Mouse (Mus musculus) kidney, postnatal 0 days (tissue): Measurements from ENCODE around the gene Rbm48. TPM values are rescaled to one million over a fixed set of nuclear protein-coding genes. Genes with fewer than 3 reads are reported as not detected.
A peak's percentile ranks its signal among the peaks of the same experiment; 100 is the strongest.
"Not testable (repeated sequence)": the region's sequence is repeated elsewhere in the genome, so short reads cannot be mapped to it uniquely, and the experiment has no call there.

Experiments
- ATAC-seq: fragments of 200-750 bp; cut with Nextera tagmentation; replicated peaks from 2 replicates; pipeline ENCODE4 v1.8.0; 2017; ENCODE audit warnings: low read depth, moderate number of reproducible peaks, moderate TSS enrichment, moderate library complexity; ENCODE audit not compliant: low FRiP score
- DNase-seq: peaks from one replicate; pipeline ENCODE4 v3.0.0-alpha.2; 2016; ENCODE audit warnings: low spot score
- H3K27ac ChIP-seq: fragments of 300-500 bp; sonication (generic); 2 replicates; pipeline ENCODE4 v1.5.1; 2014; ENCODE audit warnings: mild to moderate bottlenecking
- H3K27me3 ChIP-seq: fragments of 300-500 bp; sonication (generic); 2 replicates; pipeline ENCODE4 v1.6.1; 2014; ENCODE audit warnings: low read length, mixed read lengths; ENCODE audit not compliant: insufficient read depth
- H3K36me3 ChIP-seq: fragments of 300-500 bp; sonication (generic); 2 replicates; pipeline ENCODE4 v1.6.1; 2014; ENCODE audit warnings: low read length, mixed read lengths; ENCODE audit not compliant: insufficient read depth
- H3K4me1 ChIP-seq: fragments of 300-500 bp; sonication (generic); replicated peaks from 2 replicates; pipeline ENCODE4 v1.6.1; 2014; ENCODE audit warnings: antibody characterized with exemption, low read length, mixed read lengths; ENCODE audit not compliant: insufficient read depth
- H3K4me2 ChIP-seq: fragments of 300-500 bp; sonication (generic); 2 replicates; pipeline ENCODE4 v1.6.1; 2014; ENCODE audit warnings: mild to moderate bottlenecking, low read length, moderate library complexity, mixed read lengths
- H3K4me3 ChIP-seq: fragments of 300-500 bp; sonication (generic); replicated peaks from 2 replicates; pipeline ENCODE4 v1.5.1; 2014; ENCODE audit warnings: low read depth, low read length
- H3K9ac ChIP-seq: fragments of 300-500 bp; sonication (generic); 2 replicates; pipeline ENCODE4 v1.6.1; 2014; ENCODE audit warnings: low read depth, low read length
- H3K9me3 ChIP-seq: fragments of 300-500 bp; sonication (generic); replicated peaks from 2 replicates; pipeline ENCODE4 v1.6.1; 2016; ENCODE audit warnings: low read length, inconsistent platforms, mixed read lengths
- CTCF ChIP-seq: IDR thresholded peaks from 2 replicates; pipeline ENCODE4 v1.5.1; 2016; ENCODE audit warnings: antibody characterized with exemption, low read depth, mild to moderate bottlenecking, moderate library complexity
- WGBS: fragments of 180-500 bp; shearing (Covaris S2); extraction: QIAGEN DNeasy Blood & Tissue Kit; methylation state at CpG from one replicate; pipeline ENCODE4 v1.1.7; 2014; 5-methylcytosine and 5-hydroxymethylcytosine counted together
- polyA plus RNA-seq: library from polyadenylated mRNA; unstranded; fragments of >200 nt; fragmentation: Nextera tagmentation; extraction: Ambion mirVana; gene quantifications from 2 replicates; pipeline ENCODE4 v1.2.1, GENCODE M21; 2015

The Rbm48 gene
- polyA plus RNA-seq, 1 experiment from 2014 or later: 12.1 TPM

GRCm38 (mm10) chr5:3631512-3632271, 35.3 kb upstream of the Rbm48 start:
- peak; percentile 45 for DNase-seq
- peak; percentile 21; the same call in 1 of the 2 replicates for TF ChIP-seq CTCF
- Histone ChIP-seq H3K36me3 (0 out of 2 replicates have a peak, but pooled peaks cover 15% of the 10 kb centered on the region), H3K9ac (no peak overlapping the region), H3K4me2 (no peak overlapping the region), H3K27me3 (no peaks in the 10 kb centered on the region), H3K4me3 (no peak overlapping the region), H3K27ac (no peak overlapping the region), H3K9me3 (no peaks in the 10 kb centered on the region), H3K4me1 (no peaks in the 10 kb centered on the region)
- WGBS: 43% methylated on average over 16 of the region's 16 CpGs
- peak; percentile 89 for ATAC-seq

GRCm38 (mm10) chr5:3630055-3630454, 33.7 kb upstream of the Rbm48 start:
- WGBS: 81% methylated on average over 5 of the region's 5 CpGs
- no peaks in the 10 kb centered on the region for H3K9me3 ChIP-seq
- H3K9ac ChIP-seq: no peak overlapping the region
- 0 out of 2 replicates have a peak, but pooled peaks cover 15% of the 10 kb centered on the region for H3K36me3 ChIP-seq
- H3K4me2 ChIP-seq: no peak overlapping the region
- TF ChIP-seq CTCF: no peak
- DNase-seq: no peak
- no peaks in the 10 kb centered on the region for H3K27me3 ChIP-seq
- H3K4me1 ChIP-seq: no peaks in the 10 kb centered on the region
- no peak overlapping the region for H3K27ac ChIP-seq
- no peak; the same call in 1 of the 2 replicates for ATAC-seq
- no peak overlapping the region for H3K4me3 ChIP-seq

GRCm38 (mm10) chr5:3620486-3620885, 24.1 kb upstream of the Rbm48 start:
- TF ChIP-seq CTCF: no peak
- DNase-seq (no peak), ATAC-seq (no peak)
- H3K4me2 ChIP-seq: no peak overlapping the region
- H3K27ac ChIP-seq: no peak overlapping the region
- no peak overlapping the region for H3K4me3 ChIP-seq
- 81% methylated on average over 7 of the region's 7 CpGs for WGBS
- H3K4me1 ChIP-seq: no peaks in the 10 kb centered on the region
- H3K36me3 ChIP-seq: peaks cover 33% of the 10 kb centered on the region; the same call in 1 of the 2 replicates
- H3K27me3 ChIP-seq: no peaks in the 10 kb centered on the region
- H3K9me3 ChIP-seq: no peaks in the 10 kb centered on the region
- H3K9ac ChIP-seq: no peak overlapping the region

GRCm38 (mm10) chr5:3611835-3612234, 15.4 kb upstream of the Rbm48 start:
- not testable (repeated sequence) for H3K4me1 ChIP-seq, H3K27me3 ChIP-seq, H3K4me2 ChIP-seq, H3K4me3 ChIP-seq, H3K27ac ChIP-seq, H3K9ac ChIP-seq, H3K9me3 ChIP-seq, DNase-seq, ATAC-seq
- H3K36me3 ChIP-seq: 0 out of 2 replicates have a peak, but pooled peaks cover 18% of the 10 kb centered on the region
- 92% methylated on average over 2 of the region's 2 CpGs for WGBS
- TF ChIP-seq CTCF: peak; percentile 7; the same call in 1 of the 2 replicates

- WGBS: 94% methylated on average over 7 of the region's 7 CpGs
- Histone ChIP-seq H3K4me2 (no peak overlapping the region), H3K27me3 (no peaks in the 10 kb centered on the region), H3K4me1 (no peaks in the 10 kb centered on the region), H3K36me3 (0 out of 2 replicates have a peak, but pooled peaks cover 24% of the 10 kb centered on the region), H3K4me3 (no peak overlapping the region), H3K9ac (no peak overlapping the region), H3K27ac (no peak overlapping the region), H3K9me3 (no peaks in the 10 kb centered on the region)
- ATAC-seq (no peak), DNase-seq (no peak)
- no peak for TF ChIP-seq CTCF
These were observed 12.9 kb upstream of the Rbm48 start for GRCm38 (mm10) chr5:3609241-3609640.

GRCm38 (mm10) chr5:3607114-3607513, 10.7 kb upstream of the Rbm48 start:
- Histone ChIP-seq H3K27me3 (no peaks in the 10 kb centered on the region), H3K4me3 (no peak overlapping the region), H3K27ac (no peak overlapping the region), H3K36me3 (0 out of 2 replicates have a peak, but pooled peaks cover 17% of the 10 kb centered on the region), H3K9me3 (no peaks in the 10 kb centered on the region), H3K9ac (no peak overlapping the region), H3K4me1 (no peaks in the 10 kb centered on the region), H3K4me2 (no peak overlapping the region)
- no peak for ATAC-seq
- no peak for TF ChIP-seq CTCF
- no peak for DNase-seq
- WGBS: 94% methylated on average over 9 of the region's 9 CpGs
